Mouse (Mus musculus) spleen, adult 2 months (tissue): ENCODE measurements around the gene Sp9. TPM values are rescaled to one million over a fixed set of nuclear protein-coding genes. Genes with fewer than 3 reads are reported as not detected.

Source experiments
- DNase-seq, 2 experiments: peaks; one replicate each; pipeline versions ENCODE4 v3.0.0 to v3.0.0-alpha.2; 2012 to 2021; ENCODE audit warnings: low spot score in 2 of 2, low read depth in 1 of 2
- H3K27ac ChIP-seq: fragments of 200-500 bp; 2 replicates; pipeline ENCODE4 v1.5.1; 2012; ENCODE audit warnings: low read length, inconsistent platforms; ENCODE audit not compliant: insufficient read depth
- H3K27me3 ChIP-seq: fragments of 200-500 bp; 2 replicates; pipeline ENCODE4 v1.6.1; 2012; ENCODE audit warnings: mild to moderate bottlenecking, moderate library complexity, low read length, inconsistent platforms; ENCODE audit not compliant: control insufficient read depth, insufficient read depth
- H3K36me3 ChIP-seq: fragments of 200-500 bp; 2 replicates; pipeline ENCODE4 v1.6.1; 2012; ENCODE audit warnings: mild to moderate bottlenecking, low read length, inconsistent platforms; ENCODE audit not compliant: control insufficient read depth, insufficient read depth
- H3K4me1 ChIP-seq: fragments of 200-500 bp; 2 replicates; pipeline ENCODE4 v1.6.1; 2011; ENCODE audit warnings: inconsistent platforms; ENCODE audit not compliant: control insufficient read depth, insufficient read depth, insufficient read length
- H3K4me3 ChIP-seq: fragments of 200-500 bp; 2 replicates; pipeline ENCODE4 v1.5.1; 2011; ENCODE audit warnings: mild to moderate bottlenecking, inconsistent platforms; ENCODE audit not compliant: insufficient read depth, insufficient read length; ENCODE audit errors: extremely low read depth
- CTCF ChIP-seq: fragments of 200-500 bp; IDR thresholded peaks from 2 replicates; pipeline ENCODE4 v1.5.1; 2011; ENCODE audit warnings: mild to moderate bottlenecking, inconsistent platforms; ENCODE audit not compliant: insufficient read depth, insufficient read length, insufficient replicate concordance; ENCODE audit errors: extremely low read depth
- POLR2A ChIP-seq: fragments of 200-500 bp; IDR thresholded peaks from 2 replicates; pipeline ENCODE4 v1.6.1; 2011; ENCODE audit warnings: low read depth, low read length, inconsistent platforms
- WGBS: fragments of 180-500 bp; shearing (Covaris S2); methylation state at CpG from one replicate; pipeline ENCODE4 v1.1.7; 2018; 5-methylcytosine and 5-hydroxymethylcytosine counted together
- polyA plus RNA-seq: library from polyadenylated mRNA; depleted of rRNA; stranded (reverse); fragments of >200 nt; gene quantifications from 2 replicates; pipeline ENCODE4 v1.2.3, GENCODE M21; 2012; rRNA removed

The Sp9 gene
- not detected in 2 replicates for polyA plus RNA-seq

- TF ChIP-seq CTCF (no peak), POLR2A (no peak)
- Histone ChIP-seq H3K36me3 (no peaks in the 10 kb centered on the region), H3K27ac (no peak within 1 kb of the TSS), H3K27me3 (peaks cover 51% of the 10 kb centered on the region), H3K4me3 (peak within 1 kb of the TSS; percentile 32; the same call in 1 of the 2 replicates), H3K4me1 (peaks cover 25% of the 10 kb centered on the region)
- 3% methylated on average over 48 of the region's 48 CpGs for WGBS
- peak in 1 of 2 experiments; percentile 29 for DNase-seq
Measured at GRCm38 (mm10) chr2:73271459-73272161, at the start of gene Sp9. Gene Sp9, plus strand, starts transcription at chr2:73271925.

GRCm38 (mm10) chr2:73231081-73231480, 40.6 kb upstream of the Sp9 start:
- WGBS = 69% methylated on average over 3 of the region's 3 CpGs
- TF ChIP-seq POLR2A (no peak), CTCF (no peak)

DNA sequence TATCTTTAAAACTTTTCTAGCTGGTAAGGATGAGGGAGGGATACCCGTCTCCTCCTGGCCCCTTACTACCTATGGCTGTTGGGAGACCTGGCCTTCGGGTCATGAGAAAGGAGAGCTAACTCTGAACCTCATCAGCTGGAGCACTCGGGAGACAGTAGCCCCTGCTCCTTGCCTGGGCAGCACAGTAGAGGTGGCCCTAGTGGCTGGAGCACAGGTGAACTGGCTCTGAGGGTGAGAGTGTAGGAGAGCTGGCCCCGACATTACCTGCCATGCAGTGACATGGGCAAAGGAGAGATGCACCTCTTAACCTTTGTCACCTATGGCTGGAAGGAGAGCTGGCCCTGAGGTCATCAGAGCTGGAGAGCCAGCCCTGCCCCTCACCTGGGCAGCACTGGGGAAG, 30.4 kb upstream of the Sp9 start:
- TF ChIP-seq POLR2A (no peak), CTCF (no peak)
- Histone ChIP-seq H3K4me1 (no peaks in the 10 kb centered on the region), H3K36me3 (no peaks in the 10 kb centered on the region), H3K27ac (no peak overlapping the region), H3K27me3 (no peaks in the 10 kb centered on the region), H3K4me3 (no peak overlapping the region)
- 81% methylated on average over 4 of the region's 4 CpGs for WGBS
- DNase-seq = no peak

More at GRCm38 (mm10) chr2:73231081-73231480, 40.6 kb upstream of the Sp9 start:
- no peak overlapping the region for H3K4me3 ChIP-seq
- DNase-seq = no peak
- no peaks in the 10 kb centered on the region for H3K4me1 ChIP-seq
- H3K27me3 ChIP-seq = no peaks in the 10 kb centered on the region
- no peak overlapping the region for H3K27ac ChIP-seq
- H3K36me3 ChIP-seq = no peaks in the 10 kb centered on the region

DNA sequence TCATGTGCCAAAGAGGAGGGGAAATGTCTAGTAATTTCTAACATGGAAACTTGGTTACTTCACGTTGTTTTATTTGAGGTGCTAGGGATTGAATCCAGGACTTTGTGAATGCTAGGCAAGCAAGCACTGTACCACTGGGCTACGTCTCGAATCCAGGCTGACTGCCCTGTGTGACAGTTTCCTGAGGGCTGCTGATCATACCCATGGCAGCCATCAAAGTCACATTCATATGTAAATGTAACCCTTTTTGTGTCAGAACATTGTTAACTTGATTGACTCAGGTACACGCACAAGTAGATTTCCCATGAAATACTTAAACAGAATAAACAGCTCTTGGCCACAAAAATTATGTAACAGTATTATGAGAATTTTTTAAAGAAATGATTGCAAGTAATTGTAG, 23.0 kb upstream of the Sp9 start:
- no peak overlapping the region for H3K4me3 ChIP-seq
- H3K36me3 ChIP-seq = no peaks in the 10 kb centered on the region
- WGBS = 90% methylated on average over 4 of the region's 4 CpGs
- TF ChIP-seq CTCF = no peak
- TF ChIP-seq POLR2A = no peak
- DNase-seq = no peak
- H3K27ac ChIP-seq = no peak overlapping the region
- H3K4me1 ChIP-seq = no peaks in the 10 kb centered on the region
- H3K27me3 ChIP-seq = no peaks in the 10 kb centered on the region; the same call in 1 of the 2 replicates

DNA sequence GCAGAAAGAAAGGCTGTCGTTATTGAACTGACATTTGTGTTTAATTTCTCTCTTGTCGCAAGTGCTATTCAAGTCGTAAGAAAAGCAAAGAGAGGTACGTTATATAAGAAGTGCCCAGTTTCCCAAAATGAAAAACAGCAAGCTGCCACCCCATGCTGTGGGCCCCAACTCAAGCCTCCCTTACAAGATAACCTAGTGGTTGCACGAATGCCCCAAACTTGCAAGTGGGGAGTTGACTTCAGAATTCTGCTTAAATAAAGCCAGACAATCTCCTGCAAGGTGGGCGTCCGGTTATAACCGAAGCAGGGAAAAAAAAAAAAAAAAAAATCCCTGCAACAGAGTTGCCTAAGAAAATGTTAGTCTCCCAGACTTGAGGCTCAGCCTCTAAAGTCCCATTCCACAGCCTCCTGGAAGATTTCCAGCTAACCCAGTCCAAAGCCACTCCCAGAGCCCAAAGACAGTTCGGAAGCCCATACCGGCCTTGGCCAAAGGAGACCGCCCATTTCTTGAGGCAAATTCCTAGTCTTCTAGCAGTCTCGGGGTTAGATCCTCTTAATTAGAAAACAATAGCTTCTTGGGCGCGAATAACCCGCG, 8.5 kb upstream of the Sp9 start:
- TF ChIP-seq POLR2A = no peak
- TF ChIP-seq CTCF = no peak
- no peak overlapping the region for H3K27ac ChIP-seq
- no peaks in the 10 kb centered on the region for H3K36me3 ChIP-seq
- no peaks in the 10 kb centered on the region; the same call in 1 of the 2 replicates for H3K4me1 ChIP-seq
- DNase-seq = no peak
- peaks cover 25% of the 10 kb centered on the region for H3K27me3 ChIP-seq
- 21% methylated on average over 16 of the region's 16 CpGs for WGBS
- H3K4me3 ChIP-seq = no peak overlapping the region

DNA sequence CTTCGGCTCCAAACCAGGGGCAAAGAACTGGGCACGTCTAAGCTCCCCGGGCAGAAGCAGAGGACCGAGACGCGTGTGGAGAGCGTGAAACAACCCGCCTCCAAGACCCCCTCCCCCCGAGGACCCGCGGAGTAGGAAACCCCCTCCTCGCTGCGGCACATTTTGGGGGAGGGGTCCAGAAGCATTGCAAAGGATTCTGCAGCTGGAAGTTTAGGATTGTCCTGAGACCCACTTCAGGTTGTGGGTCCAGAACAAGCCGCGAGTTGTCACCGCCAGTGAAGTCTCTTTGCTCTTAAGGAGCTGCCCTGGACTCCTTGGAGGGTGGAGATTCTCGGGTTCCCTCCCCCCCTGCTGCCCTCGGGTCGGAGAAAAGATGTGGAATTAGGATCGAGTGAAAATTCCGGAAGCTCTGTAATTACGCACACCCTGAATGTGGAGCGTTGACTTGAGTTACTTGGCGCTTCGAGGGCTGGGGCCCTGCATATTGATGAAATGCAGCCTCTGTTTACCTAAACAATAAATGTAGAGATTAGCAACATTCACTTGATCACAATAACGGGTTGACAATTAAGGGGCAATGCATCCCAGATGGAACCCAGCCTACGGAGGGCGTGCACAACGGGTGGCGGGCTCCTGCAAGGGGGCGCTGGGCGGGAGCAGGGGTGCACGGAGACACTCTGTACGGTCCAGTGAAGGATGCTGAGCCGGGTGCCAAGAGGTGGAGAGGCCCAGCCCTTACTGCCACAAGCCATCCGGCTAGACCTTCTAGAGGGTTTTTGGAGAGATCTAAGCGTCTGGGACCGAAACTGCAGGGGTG, 7.7 kb upstream of the Sp9 start:
- 6% methylated on average over 38 of the region's 38 CpGs for WGBS
- no peak for DNase-seq
- TF ChIP-seq CTCF = no peak
- TF ChIP-seq POLR2A = no peak
- Histone ChIP-seq H3K27ac (no peak overlapping the region), H3K27me3 (peaks cover 29% of the 10 kb centered on the region), H3K4me3 (no peak overlapping the region), H3K4me1 (no peaks in the 10 kb centered on the region; the same call in 1 of the 2 replicates), H3K36me3 (no peaks in the 10 kb centered on the region)
